Mouse (Mus musculus): ENCODE measurements around the gene Ccser1.
A peak's percentile ranks its signal among the peaks of the same experiment; 100 is the strongest.

Gene Ccser1

GRCm38 (mm10) chr6:61179949-61180755 is at the start of gene Ccser1:
Ccser1 (plus strand) TSS chr6:61180324.
- peak; percentile 87 for DNase-seq

- DNase-seq = no peak
Observed at GRCm38 (mm10) chr6:61136436-61136835, 43.7 kb upstream of the Ccser1 start.

GRCm38 (mm10) chr6:61143031-61143430 is 37.1 kb upstream of the Ccser1 start:
- DNase-seq = no peak

- DNase-seq = no peak
Observed at GRCm38 (mm10) chr6:61152924-61153323, 27.2 kb upstream of the Ccser1 start.

GRCm38 (mm10) chr6:61154654-61155053 is 25.5 kb upstream of the Ccser1 start:
- DNase-seq = no peak

- DNase-seq = no peak
Observed at GRCm38 (mm10) chr6:61155059-61155629, 25.0 kb upstream of the Ccser1 start.

GRCm38 (mm10) chr6:61155718-61156117 is 24.4 kb upstream of the Ccser1 start:
- DNase-seq = no peak

- DNase-seq = no peak
Observed at GRCm38 (mm10) chr6:61162117-61162516, 18.0 kb upstream of the Ccser1 start.

GRCm38 (mm10) chr6:61166891-61167290 is 13.2 kb upstream of the Ccser1 start:
- DNase-seq = no peak

GRCm38 (mm10) chr6:61176126-61176525 is 4.0 kb upstream of the Ccser1 start:
- DNase-seq = no peak

GRCm38 (mm10) chr6:61177476-61177875 is 2.6 kb upstream of the Ccser1 start:
- DNase-seq = no peak

GRCm38 (mm10) chr6:61179641-61179948 is 529 bp upstream of the Ccser1 start:
- no peak for DNase-seq

- no peak for DNase-seq
Observed at GRCm38 (mm10) chr6:61180756-61181191, 650 bp downstream of the Ccser1 start.

GRCm38 (mm10) chr6:61189029-61189428 is 8.9 kb downstream of the Ccser1 start:
- DNase-seq = no peak

- no peak for DNase-seq
Observed at GRCm38 (mm10) chr6:61191597-61192386, 11.7 kb downstream of the Ccser1 start.

GRCm38 (mm10) chr6:61203344-61203743 is 23.2 kb downstream of the Ccser1 start:
- DNase-seq = no peak

- no peak for DNase-seq
Observed at GRCm38 (mm10) chr6:61206042-61206441, 25.9 kb downstream of the Ccser1 start.

GRCm38 (mm10) chr6:61206619-61207018 is 26.5 kb downstream of the Ccser1 start:
- no peak for DNase-seq

- no peak for DNase-seq
Observed at GRCm38 (mm10) chr6:61210061-61210737, 30.1 kb downstream of the Ccser1 start.

GRCm38 (mm10) chr6:61215705-61216104 is 35.6 kb downstream of the Ccser1 start:
- DNase-seq = no peak

GRCm38 (mm10) chr6:61216514-61216913 is 36.4 kb downstream of the Ccser1 start:
- DNase-seq = no peak

- DNase-seq = no peak
Observed at GRCm38 (mm10) chr6:61217717-61218116, 37.6 kb downstream of the Ccser1 start.

- DNase-seq = no peak
Observed at GRCm38 (mm10) chr6:61223563-61223962, 43.4 kb downstream of the Ccser1 start.

All from cerebellum, adult 9-11 months (tissue).